Mouse (Mus musculus) CH12.LX (cell line): ENCODE results near the gene Hip1r.

ENCODE experiments used
- CTCF ChIP-seq, 2 experiments: IDR thresholded peaks in 1 of 2; conservative IDR thresholded peaks in 1 of 2; 2 replicates each; pipeline ENCODE4 v1.5.1; 2011 to 2012; ENCODE audit warnings: low read depth in 2 of 2, low read length in 2 of 2, improper control_type of control experiment in 1 of 2, inconsistent platforms in 1 of 2, mild to moderate bottlenecking in 1 of 2, moderate library complexity in 1 of 2
- ELF1 ChIP-seq: IDR thresholded peaks from 2 replicates; pipeline ENCODE4 v1.6.1; 2014; ENCODE audit warnings: low read depth, mild to moderate bottlenecking, inconsistent platforms, low read length, improper control_type of control experiment
- EP300 ChIP-seq: IDR thresholded peaks from 2 replicates; pipeline ENCODE4 v1.6.1; 2011; ENCODE audit warnings: low read length, improper control_type of control experiment
- NELFE ChIP-seq: IDR thresholded peaks from 2 replicates; pipeline ENCODE4 v1.6.1; 2011; ENCODE audit warnings: low read depth, low read length, improper control_type of control experiment
- POLR2A ChIP-seq: IDR thresholded peaks from 2 replicates; pipeline ENCODE4 v1.6.1; 2011; ENCODE audit warnings: low read depth, mild to moderate bottlenecking, improper control_type of control experiment, low read length
- TBP ChIP-seq: conservative IDR thresholded peaks from 2 replicates; pipeline ENCODE4 v1.6.1; 2011; ENCODE audit warnings: low read depth, low read length, improper control_type of control experiment

DNA sequence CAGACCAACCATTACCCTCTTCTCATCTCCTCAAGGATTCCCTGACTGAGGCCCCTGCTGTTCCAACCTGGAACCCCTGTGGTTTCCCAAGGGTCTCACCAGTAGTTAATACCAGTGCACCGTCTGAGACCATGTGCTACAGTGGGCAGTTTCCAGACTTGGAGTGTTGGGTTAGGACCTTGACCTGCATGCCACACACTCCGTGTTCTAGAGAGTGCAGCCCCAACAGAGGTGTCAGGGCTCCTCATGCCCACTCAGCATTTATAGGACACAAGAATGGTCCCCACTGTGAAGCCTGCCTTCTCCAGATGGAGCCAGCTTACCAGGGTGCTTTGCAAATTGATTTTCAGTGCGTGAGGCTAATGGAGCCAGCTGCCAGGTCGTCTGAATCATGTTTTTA lies 29.9 kb downstream of the Hip1r start:
- TF ChIP-seq NELFE (no peak), CTCF (conservative IDR thresholded peaks at IDR 0.05 in 1 of 2, IDR thresholded peaks at IDR 0.05 in 1 of 2; ENCODE audit: low read depth in 2 of 2, low read length in 2 of 2) (no peak), TBP (no peak), POLR2A (no peak), EP300 (no peak), ELF1 (no peak)
